Mouse (Mus musculus) gastrocnemius, adult 2 months (tissue): ENCODE data around the gene Tsr1. TPM values are rescaled to one million over a fixed set of nuclear protein-coding genes. Genes with fewer than 3 reads are reported as not detected.
A peak's percentile ranks its signal among the peaks of the same experiment; 100 is the strongest.

Experiments
- DNase-seq: peaks from one replicate; pipeline ENCODE4 v3.0.0; 2022
- H3K27ac ChIP-seq: fragments of 200-600 bp; 2 replicates; pipeline ENCODE4 v1.8.1; 2022; ENCODE audit warnings: mild to moderate bottlenecking
- H3K4me3 ChIP-seq: fragments of 200-600 bp; 2 replicates; pipeline ENCODE4 v1.8.1; 2022; ENCODE audit warnings: mild to moderate bottlenecking, moderate library complexity
- CTCF ChIP-seq: fragments of 200-600 bp; IDR thresholded peaks from 2 replicates; pipeline ENCODE4 v1.8.1; 2022; ENCODE audit warnings: antibody characterized with exemption, mild to moderate bottlenecking, moderate library complexity
- intact Hi-C: fragments of 180-260 bp; cut with DNase I; formaldehyde crosslinking; loops from one replicate; pipeline ENCODE4 v1.15.1; 2025
- long read RNA-seq, 2 experiments: library from polyadenylated mRNA; stranded (forward); transcript quantifications; one replicate each; pipeline ENCODE4 v2.0.0; 2021
- total RNA-seq, 2 experiments: library from RNA; stranded (reverse); gene quantifications; 2 replicates each; pipeline ENCODE4 v1.2.3; 2021

The Tsr1 gene
- total RNA-seq = 10 to 100 TPM; 24.7 to 28.9 TPM
- long read RNA-seq, experiment 1, transcript Tsr1-201 (15 exons, 3,389 nt) = major isoform, 25 of 31 reads
- long read RNA-seq, experiment 1, partial matches to known transcripts = 4 of 31 reads
- long read RNA-seq, experiment 1, other reads (novel, unspliced or antisense) = 2 of 31 reads
- long read RNA-seq, experiment 2, transcript Tsr1-201 (15 exons, 3,389 nt) = major isoform, 18 of 22 reads
- long read RNA-seq, experiment 2, partial matches to known transcripts = 1 of 22 reads
- long read RNA-seq, experiment 2, other reads (novel, unspliced or antisense) = 3 of 22 reads

- no peak for TF ChIP-seq CTCF
- peak; percentile 96 for DNase-seq
- peak within 1 kb of the TSS; percentile 79 for H3K4me3 ChIP-seq
- intact Hi-C loops = no loop called here
- peak within 1 kb of the TSS; percentile 95 for H3K27ac ChIP-seq
These were observed at the start of gene Tsr1 for GRCm38 (mm10) chr11:74897678-74898516. TSS of gene Tsr1 (plus strand) at chr11:74898071.

GRCm38 (mm10) chr11:74850998-74851661 is 46.7 kb upstream of the Tsr1 start:
- no peak overlapping the region for H3K27ac ChIP-seq
- no peak for TF ChIP-seq CTCF
- DNase-seq = no peak
- intact Hi-C loops = no loop called here
- no peak overlapping the region for H3K4me3 ChIP-seq

GRCm38 (mm10) chr11:74857756-74858155 is 40.1 kb upstream of the Tsr1 start:
- intact Hi-C loops = no loop called here
- no peak overlapping the region for H3K27ac ChIP-seq

GRCm38 (mm10) chr11:74862129-74862528 is 35.7 kb upstream of the Tsr1 start:
- no peak for DNase-seq
- intact Hi-C loops = no loop called here

More at GRCm38 (mm10) chr11:74857756-74858155, 40.1 kb upstream of the Tsr1 start:
- TF ChIP-seq CTCF = no peak
- no peak overlapping the region for H3K4me3 ChIP-seq
- DNase-seq = no peak

GRCm38 (mm10) chr11:74863471-74863870 is 34.4 kb upstream of the Tsr1 start:
- intact Hi-C loops = no loop called here
- TF ChIP-seq CTCF = peak; percentile 58
- DNase-seq = peak; percentile 50
- H3K4me3 ChIP-seq = no peak overlapping the region
- H3K27ac ChIP-seq = no peak overlapping the region

More at GRCm38 (mm10) chr11:74862129-74862528, 35.7 kb upstream of the Tsr1 start:
- no peak overlapping the region for H3K27ac ChIP-seq
- no peak overlapping the region for H3K4me3 ChIP-seq
- TF ChIP-seq CTCF = no peak

- intact Hi-C loops = no loop called here
- no peak overlapping the region for H3K4me3 ChIP-seq
- H3K27ac ChIP-seq = peak overlapping the region; percentile 70
- no peak for TF ChIP-seq CTCF
- DNase-seq = peak; percentile 62
These were observed 33.5 kb upstream of the Tsr1 start for GRCm38 (mm10) chr11:74864421-74864820.

- TF ChIP-seq CTCF = no peak
- Histone ChIP-seq H3K4me3 (no peak overlapping the region), H3K27ac (peak overlapping the region; percentile 70)
- no peak for DNase-seq
- intact Hi-C loops = no loop called here
These were observed 32.6 kb upstream of the Tsr1 start for GRCm38 (mm10) chr11:74865252-74865651.

- H3K27ac ChIP-seq = peak overlapping the region; percentile 89
- H3K4me3 ChIP-seq = peak overlapping the region; percentile 46
- no peak for TF ChIP-seq CTCF
- peak; percentile 96 for DNase-seq
- intact Hi-C loops = no loop called here
These were observed 31.2 kb upstream of the Tsr1 start for GRCm38 (mm10) chr11:74866640-74867039.

- H3K4me3 ChIP-seq = peak overlapping the region; percentile 49
- intact Hi-C loops = no loop called here
- peak; percentile 97 for DNase-seq
- TF ChIP-seq CTCF = no peak
- peak overlapping the region; percentile 89 for H3K27ac ChIP-seq
These were observed 30.7 kb upstream of the Tsr1 start for GRCm38 (mm10) chr11:74867181-74867580.

GRCm38 (mm10) chr11:74868046-74868760 is 29.7 kb upstream of the Tsr1 start:
- TF ChIP-seq CTCF = no peak
- intact Hi-C loops = no loop called here
- H3K4me3 ChIP-seq = peak overlapping the region; percentile 49; the same call in 1 of the 2 replicates
- DNase-seq = peak; percentile 46
- H3K27ac ChIP-seq = peak overlapping the region; percentile 89

- Histone ChIP-seq H3K27ac (peak overlapping the region; percentile 74; the same call in 1 of the 2 replicates), H3K4me3 (no peak overlapping the region)
- DNase-seq = no peak
- no peak for TF ChIP-seq CTCF
- intact Hi-C loops = no loop called here
These were observed 28.3 kb upstream of the Tsr1 start for GRCm38 (mm10) chr11:74869603-74870002.

GRCm38 (mm10) chr11:74870544-74870943 is 27.3 kb upstream of the Tsr1 start:
- peak; percentile 69 for DNase-seq
- peak overlapping the region; percentile 74 for H3K27ac ChIP-seq
- intact Hi-C loops = no loop called here
- peak overlapping the region; percentile 9; the same call in 1 of the 2 replicates for H3K4me3 ChIP-seq
- TF ChIP-seq CTCF = no peak
